Mouse (Mus musculus): ENCODE measurements at regions not wholly inside any gene's neighbourhood (a gene's known extent, or its start where the extent isn't known, plus 50 kb on each side); places are given as distances from the start of the nearest gene placed in this dataset.

DNA sequence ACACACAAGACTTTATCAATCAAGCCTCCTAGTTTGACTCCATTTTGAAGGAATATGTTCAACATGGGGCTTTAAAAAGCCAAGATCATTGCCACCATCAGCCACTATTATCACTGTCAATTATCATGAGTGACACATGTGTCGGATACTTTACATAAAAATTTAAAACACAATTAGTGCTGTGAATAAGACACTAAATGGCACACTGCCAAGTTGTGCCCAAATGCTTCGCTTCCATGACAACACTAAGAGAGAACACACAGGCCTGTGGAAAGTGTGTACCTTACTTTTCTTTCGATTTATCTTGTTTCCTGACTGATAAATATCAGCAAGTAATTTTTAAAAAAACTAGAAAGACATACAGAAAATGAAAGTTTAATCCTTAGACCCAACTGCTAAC, 166.5 kb upstream of the Ptbp2 start:
- WGBS: 66% methylated on average over 3 of the region's 3 CpGs
- H3K9ac ChIP-seq (replicated peaks; ENCODE audit: low read depth): no peak overlapping the region
- no peak for TF ChIP-seq EP300 (IDR thresholded peaks at IDR 0.05)
- no peak for TF ChIP-seq CTCF (IDR thresholded peaks at IDR 0.05)
- H3K4me2 ChIP-seq (replicated peaks; ENCODE audit: low read depth, low read length): no peak overlapping the region
- no peaks in the 10 kb centered on the region for H3K36me3 ChIP-seq (ENCODE audit: insufficient read depth, low read length)
- DNase-seq (ENCODE audit: low spot score): no peak
- H3K27me3 ChIP-seq (replicated peaks; ENCODE audit: insufficient read depth, low read length): no peaks in the 10 kb centered on the region
- no peaks in the 10 kb centered on the region for H3K4me1 ChIP-seq (ENCODE audit: insufficient read depth, low read depth, low read length)
- no peak overlapping the region for H3K27ac ChIP-seq (ENCODE audit: low read length)
- no peaks in the 10 kb centered on the region for H3K9me3 ChIP-seq (ENCODE audit: low read length)
- no peak for ATAC-seq
- no peak overlapping the region for H3K4me3 ChIP-seq (ENCODE audit: low read depth, low read length)

DNA sequence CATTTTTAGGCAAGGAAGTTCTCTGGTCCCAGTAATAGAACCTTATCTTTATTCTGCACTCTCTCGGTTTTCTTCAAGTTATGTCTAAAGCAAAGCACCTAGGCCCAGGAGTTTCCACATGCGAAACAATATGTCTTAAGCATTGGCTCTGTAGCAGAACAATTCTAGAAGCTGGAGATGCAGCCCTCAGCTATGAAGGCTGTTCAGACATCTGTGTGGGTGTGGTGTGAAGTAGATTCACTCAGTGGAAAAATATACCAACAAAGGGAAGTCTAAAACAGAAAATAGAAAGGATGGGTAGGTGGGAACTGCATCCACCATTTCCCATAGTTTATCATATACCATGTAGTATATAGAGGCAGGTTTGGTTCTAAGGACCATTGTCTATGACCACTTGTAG, 165.8 kb upstream of the Ptbp2 start:
- 78% methylated on average over 2 of the region's 2 CpGs for WGBS
- TF ChIP-seq CTCF (IDR thresholded peaks at IDR 0.05) (no peak), EP300 (IDR thresholded peaks at IDR 0.05) (no peak)
- Histone ChIP-seq H3K36me3 (ENCODE audit: insufficient read depth, low read length) (no peaks in the 10 kb centered on the region), H3K4me3 (ENCODE audit: low read depth, low read length) (no peak overlapping the region), H3K27ac (ENCODE audit: low read length) (no peak overlapping the region), H3K4me2 (replicated peaks; ENCODE audit: low read depth, low read length) (no peak overlapping the region), H3K9ac (replicated peaks; ENCODE audit: low read depth) (no peak overlapping the region), H3K4me1 (ENCODE audit: insufficient read depth, low read depth, low read length) (no peaks in the 10 kb centered on the region), H3K27me3 (replicated peaks; ENCODE audit: insufficient read depth, low read length) (no peaks in the 10 kb centered on the region), H3K9me3 (ENCODE audit: low read length) (no peaks in the 10 kb centered on the region)
- DNase-seq (ENCODE audit: low spot score) (no peak), ATAC-seq (no peak)

DNA sequence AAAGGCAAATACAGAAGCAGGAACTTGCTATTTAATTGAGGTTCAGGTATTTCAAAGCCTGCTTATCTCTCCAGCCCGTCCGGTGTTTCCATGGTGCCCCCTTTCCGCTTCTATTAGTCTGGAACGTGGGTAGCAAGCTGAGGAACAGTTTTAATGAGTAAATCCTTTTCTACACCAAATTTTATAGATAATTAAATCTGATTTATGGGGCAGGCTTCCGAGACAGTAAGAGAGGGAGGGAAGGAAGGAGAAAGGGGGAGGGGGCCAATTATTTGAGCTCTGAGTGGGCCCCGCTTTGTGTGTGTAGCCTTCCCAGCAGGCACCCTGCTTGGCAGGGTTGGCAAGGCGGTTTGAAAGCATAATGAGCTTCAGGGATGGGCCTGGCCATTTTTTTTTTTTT, 165.4 kb upstream of the Ptbp2 start:
- peak overlapping the region; percentile 38 for H3K4me2 ChIP-seq (replicated peaks; ENCODE audit: low read depth, low read length)
- no peaks in the 10 kb centered on the region for H3K4me1 ChIP-seq (ENCODE audit: insufficient read depth, low read depth, low read length)
- no peaks in the 10 kb centered on the region for H3K27me3 ChIP-seq (replicated peaks; ENCODE audit: insufficient read depth, low read length)
- no peaks in the 10 kb centered on the region for H3K9me3 ChIP-seq (ENCODE audit: low read length)
- 18% methylated on average over 7 of the region's 7 CpGs for WGBS
- H3K27ac ChIP-seq (ENCODE audit: low read length): no peak overlapping the region
- H3K4me3 ChIP-seq (ENCODE audit: low read depth, low read length): peak overlapping the region; percentile 14; the same call in 1 of the 2 replicates
- ATAC-seq (no peak), DNase-seq (ENCODE audit: low spot score) (no peak)
- TF ChIP-seq EP300 (IDR thresholded peaks at IDR 0.05): no peak
- no peak for TF ChIP-seq CTCF (IDR thresholded peaks at IDR 0.05)
- H3K36me3 ChIP-seq (ENCODE audit: insufficient read depth, low read length): no peaks in the 10 kb centered on the region
- H3K9ac ChIP-seq (replicated peaks; ENCODE audit: low read depth): no peak overlapping the region

DNA sequence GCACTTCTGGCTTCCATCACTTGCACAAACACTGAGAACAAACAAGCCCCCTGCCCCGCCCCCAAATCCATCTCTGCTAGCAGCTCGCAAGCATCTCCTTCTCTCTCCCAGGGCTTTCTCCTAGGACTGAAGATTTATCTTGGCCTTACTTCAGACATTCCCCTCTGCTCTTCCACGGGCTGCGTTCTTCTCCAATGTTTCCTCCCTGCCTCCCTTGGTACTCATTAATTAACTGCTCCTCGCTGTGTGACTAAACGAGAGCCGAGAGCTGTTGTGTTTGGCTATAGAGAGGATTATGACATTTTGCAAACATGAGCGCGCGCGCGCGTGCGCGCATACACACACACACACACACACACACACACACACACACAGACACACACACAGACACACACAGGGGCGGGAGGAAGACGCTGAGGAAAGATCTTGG, 164.8 kb upstream of the Ptbp2 start:
- no peaks in the 10 kb centered on the region for H3K9me3 ChIP-seq (ENCODE audit: low read length)
- 16% methylated on average over 17 of the region's 17 CpGs for WGBS
- peak overlapping the region; percentile 38 for H3K4me2 ChIP-seq (replicated peaks; ENCODE audit: low read depth, low read length)
- ATAC-seq (peak; percentile 77), DNase-seq (ENCODE audit: low spot score) (peak; percentile 68)
- TF ChIP-seq EP300 (IDR thresholded peaks at IDR 0.05) (no peak), CTCF (IDR thresholded peaks at IDR 0.05) (no peak)
- no peak overlapping the region for H3K27ac ChIP-seq (ENCODE audit: low read length)
- no peaks in the 10 kb centered on the region for H3K27me3 ChIP-seq (replicated peaks; ENCODE audit: insufficient read depth, low read length)
- H3K36me3 ChIP-seq (ENCODE audit: insufficient read depth, low read length): no peaks in the 10 kb centered on the region
- peak overlapping the region; percentile 14; the same call in 1 of the 2 replicates for H3K4me3 ChIP-seq (ENCODE audit: low read depth, low read length)
- H3K4me1 ChIP-seq (ENCODE audit: insufficient read depth, low read depth, low read length): no peaks in the 10 kb centered on the region
- H3K9ac ChIP-seq (replicated peaks; ENCODE audit: low read depth): no peak overlapping the region

DNA sequence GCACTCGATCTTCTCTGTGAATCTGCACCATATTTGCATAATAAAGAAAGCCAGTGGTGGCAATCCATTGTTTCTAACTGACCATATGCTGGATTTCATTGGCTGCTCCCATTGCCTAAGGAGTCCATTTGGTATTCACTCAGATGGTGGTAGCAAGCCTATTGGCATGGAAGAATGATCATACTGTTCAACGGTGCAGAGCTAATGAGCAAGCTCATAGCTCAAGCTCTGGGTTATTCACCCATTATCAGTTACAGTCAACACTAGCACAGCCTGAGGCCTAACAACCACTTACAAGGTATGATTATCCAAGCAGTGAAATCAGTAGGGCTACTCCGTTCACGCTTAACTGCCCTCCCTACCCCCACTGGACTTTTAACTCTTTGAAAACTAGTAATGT, 162.9 kb upstream of the Ptbp2 start:
- Histone ChIP-seq H3K9me3 (ENCODE audit: low read length) (no peaks in the 10 kb centered on the region), H3K36me3 (ENCODE audit: insufficient read depth, low read length) (no peaks in the 10 kb centered on the region), H3K27ac (ENCODE audit: low read length) (no peak overlapping the region), H3K4me1 (ENCODE audit: insufficient read depth, low read depth, low read length) (no peaks in the 10 kb centered on the region), H3K9ac (replicated peaks; ENCODE audit: low read depth) (no peak overlapping the region), H3K27me3 (replicated peaks; ENCODE audit: insufficient read depth, low read length) (no peaks in the 10 kb centered on the region), H3K4me2 (replicated peaks; ENCODE audit: low read depth, low read length) (no peak overlapping the region), H3K4me3 (ENCODE audit: low read depth, low read length) (no peak overlapping the region)
- WGBS: 88% methylated on average over 4 of the region's 4 CpGs
- TF ChIP-seq EP300 (IDR thresholded peaks at IDR 0.05) (no peak), CTCF (IDR thresholded peaks at IDR 0.05) (no peak)
- ATAC-seq (no peak), DNase-seq (ENCODE audit: low spot score) (no peak)

DNA sequence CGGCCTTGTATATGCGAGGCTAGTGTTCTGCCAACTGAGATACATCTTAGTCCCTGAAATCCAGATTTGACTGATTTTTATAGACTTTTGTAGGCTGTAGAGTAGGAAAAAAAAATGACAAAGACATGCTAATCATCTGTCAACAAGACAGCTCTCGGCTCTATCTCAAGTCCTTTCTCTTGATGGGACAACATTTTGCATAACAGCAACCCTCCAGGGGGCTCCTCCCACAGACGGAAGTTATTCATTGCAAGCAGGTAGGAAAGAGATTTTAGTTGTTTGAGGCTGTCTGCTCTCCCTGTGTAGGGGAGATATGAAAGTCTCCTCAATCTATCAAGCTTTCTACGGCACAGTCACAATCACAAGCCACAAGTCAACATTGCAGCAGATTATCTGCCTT, 159.8 kb upstream of the Ptbp2 start:
- H3K36me3 ChIP-seq (ENCODE audit: insufficient read depth, low read length): no peaks in the 10 kb centered on the region
- H3K27ac ChIP-seq (ENCODE audit: low read length): no peak overlapping the region
- no peaks in the 10 kb centered on the region for H3K4me1 ChIP-seq (ENCODE audit: insufficient read depth, low read depth, low read length)
- H3K9me3 ChIP-seq (ENCODE audit: low read length): no peaks in the 10 kb centered on the region
- DNase-seq (ENCODE audit: low spot score) (no peak), ATAC-seq (no peak)
- H3K4me2 ChIP-seq (replicated peaks; ENCODE audit: low read depth, low read length): no peak overlapping the region
- no peak overlapping the region for H3K4me3 ChIP-seq (ENCODE audit: low read depth, low read length)
- no peak for TF ChIP-seq CTCF (IDR thresholded peaks at IDR 0.05)
- no peak for TF ChIP-seq EP300 (IDR thresholded peaks at IDR 0.05)
- WGBS: 57% methylated on average over 5 of the region's 5 CpGs
- no peaks in the 10 kb centered on the region for H3K27me3 ChIP-seq (replicated peaks; ENCODE audit: insufficient read depth, low read length)
- no peak overlapping the region for H3K9ac ChIP-seq (replicated peaks; ENCODE audit: low read depth)

DNA sequence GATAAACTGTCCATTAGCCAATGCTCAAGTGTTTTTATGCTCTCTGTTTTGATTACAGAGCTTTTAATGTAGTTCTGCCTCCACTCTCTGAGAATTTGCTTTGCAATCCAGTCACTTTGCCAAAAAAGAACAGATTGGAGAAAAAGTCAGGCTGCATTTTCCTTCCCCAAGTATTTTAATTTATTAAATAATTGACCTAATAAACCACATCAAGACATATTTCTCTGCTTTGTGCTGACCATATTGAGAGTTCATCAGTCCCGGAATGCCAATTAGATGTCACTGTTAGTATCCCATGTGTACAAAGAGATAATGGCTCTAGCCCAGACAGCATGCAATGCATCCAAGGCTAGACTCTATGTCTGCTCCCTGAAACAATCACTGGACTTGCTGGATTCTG, 154.8 kb upstream of the Ptbp2 start:
- no peak overlapping the region for H3K9ac ChIP-seq (replicated peaks; ENCODE audit: low read depth)
- TF ChIP-seq CTCF (IDR thresholded peaks at IDR 0.05) (no peak), EP300 (IDR thresholded peaks at IDR 0.05) (no peak)
- no peak overlapping the region for H3K4me2 ChIP-seq (replicated peaks; ENCODE audit: low read depth, low read length)
- H3K4me3 ChIP-seq (ENCODE audit: low read depth, low read length): no peak overlapping the region
- no peak; the same call in 1 of the 2 replicates for ATAC-seq
- WGBS: 61% methylated on average over 1 of the region's 1 CpGs
- H3K9me3 ChIP-seq (ENCODE audit: low read length): no peaks in the 10 kb centered on the region
- DNase-seq (ENCODE audit: low spot score): no peak
- no peaks in the 10 kb centered on the region for H3K27me3 ChIP-seq (replicated peaks; ENCODE audit: insufficient read depth, low read length)
- H3K27ac ChIP-seq (ENCODE audit: low read length): no peak overlapping the region
- H3K4me1 ChIP-seq (ENCODE audit: insufficient read depth, low read depth, low read length): no peaks in the 10 kb centered on the region
- H3K36me3 ChIP-seq (ENCODE audit: insufficient read depth, low read length): no peaks in the 10 kb centered on the region

Data from lung, postnatal 0 days (tissue).